ENCODE assay signal across 29 mouse cellular contexts in the genomic region with DNA sequence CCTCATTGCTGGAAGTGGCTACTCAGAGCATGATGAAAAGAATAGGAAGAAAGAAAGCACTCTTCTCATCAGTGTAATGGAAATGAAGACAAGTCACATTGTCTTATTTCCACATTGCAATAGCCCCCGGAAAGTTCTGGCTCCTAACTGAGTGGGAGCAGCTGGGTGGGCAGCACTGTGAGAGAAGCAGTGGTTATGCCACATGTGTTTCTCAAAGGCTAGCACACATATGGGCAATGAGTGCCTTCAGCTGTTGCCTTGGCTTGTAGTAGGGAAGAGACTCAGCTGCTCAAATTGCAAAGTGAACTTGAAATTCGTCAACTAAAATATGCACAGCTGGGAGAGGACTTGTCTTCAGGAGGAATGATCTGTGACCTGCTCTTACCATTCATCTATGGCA.
DNase-seq lines count a peak whose midpoint lies in the region; ATAC-seq and TF ChIP-seq lines count a peak whose summit lies in the region.
"Had no signal": no experiment of that assay in that cellular context is flagged by ENCODE, and none has a peak within 500 bp of the region (broad histone marks: within the 10 kb centered on the region; RNA-seq: fewer than 3 reads in every experiment).

No protein-coding gene starts in this region.

- no peak overlapping the region for H3K9ac ChIP-seq in limb, embryonic 14.5 days (ENCODE audit: low read depth, low read length, severe bottlenecking)
- H3K9ac ChIP-seq: embryonic facial prominence, embryonic 15.5 days; forebrain, postnatal 0 days; hindbrain, embryonic 13.5 days; intestine, embryonic 15.5 days had no signal

- DNase-seq in frontal cortex, postnatal 25 days (ENCODE audit: low spot score in 2 of 2) = no peak
- peak; percentile 6 for DNase-seq in limb, embryonic 14.5 days (ENCODE audit: low spot score)
- no peak for DNase-seq in limb, embryonic 10.5 days (ENCODE audit: low spot score)
- DNase-seq in brain, adult 2 months (ENCODE audit: low read depth, low spot score) = peak; percentile 57
- DNase-seq in lung, postnatal 36 days = peak; percentile 0
- no peak for DNase-seq in cerebellum, postnatal 25 days
- DNase-seq: adrenal gland, postnatal 10 days; adrenal gland, postnatal 36 days; B cell, adult 2 months; cerebellum, adult 11 months; cerebellum, adult 2 months; cerebellum, adult 9-11 months; cerebellum, postnatal 36 days; embryo, embryonic 11 days; forebrain, postnatal 0 days; gastrocnemius, adult 2 months; gastrocnemius, postnatal 14 days; heart, postnatal 36 days had no signal

- H3K4me1 ChIP-seq in limb, embryonic 14.5 days (ENCODE audit: control insufficient read depth, insufficient read depth, low read length) = no peaks in the 10 kb centered on the region
- H3K4me1 ChIP-seq in limb, embryonic 10.5 days = no peaks in the 10 kb centered on the region
- H3K4me1 ChIP-seq: embryonic facial prominence, embryonic 15.5 days; hindbrain, embryonic 13.5 days; intestine, embryonic 15.5 days had no signal

- peak; percentile 41; the same call in 1 of the 2 replicates for ATAC-seq in frontal cortex, adult (ENCODE audit: low TSS enrichment)
- ATAC-seq in limb, embryonic 14.5 days (ENCODE audit: low FRiP score, low read depth) = no peak
- ATAC-seq: forebrain, embryonic 14.5 days; forebrain, postnatal 0 days; hindbrain, embryonic 16.5 days; intestine, embryonic 15.5 days; Patski had no signal

- no peak for TF ChIP-seq POLR2A in limb, embryonic 14.5 days (IDR thresholded peaks at IDR 0.05; ENCODE audit: borderline replicate concordance, extremely low read depth, insufficient read depth, insufficient read length)

- H3K27me3 ChIP-seq in limb, embryonic 14.5 days (ENCODE audit: control insufficient read depth, insufficient read depth, low read length) = no peaks in the 10 kb centered on the region
- H3K27me3 ChIP-seq in limb, embryonic 10.5 days (ENCODE audit: low read depth, poor library complexity, severe bottlenecking) = no peaks in the 10 kb centered on the region
- H3K27me3 ChIP-seq: CH12.LX; embryonic facial prominence, embryonic 15.5 days; hindbrain, embryonic 13.5 days; intestine, embryonic 15.5 days; Patski had no signal

- H3K36me3 ChIP-seq in limb, embryonic 14.5 days (ENCODE audit: control insufficient read depth, insufficient read depth, low read length) = no peaks in the 10 kb centered on the region
- no peaks in the 10 kb centered on the region for H3K36me3 ChIP-seq in limb, embryonic 10.5 days
- H3K36me3 ChIP-seq: embryonic facial prominence, embryonic 15.5 days; G1E; hindbrain, embryonic 10.5 days; hindbrain, embryonic 13.5 days; intestine, embryonic 15.5 days had no signal

- H3K9me3 ChIP-seq in limb, embryonic 14.5 days (ENCODE audit: control insufficient read depth, low read length) = no peaks in the 10 kb centered on the region
- H3K9me3 ChIP-seq in limb, embryonic 10.5 days (replicated peaks) = no peaks in the 10 kb centered on the region
- H3K9me3 ChIP-seq: embryonic facial prominence, embryonic 15.5 days; hindbrain, embryonic 10.5 days; hindbrain, embryonic 13.5 days; intestine, embryonic 15.5 days had no signal

- 67% methylated on average over 2 of the region's 2 CpGs for WGBS in limb, embryonic 14.5 days
- 95% methylated on average over 2 of the region's 2 CpGs for WGBS in limb, embryonic 10.5 days

- no peak overlapping the region for H3K27ac ChIP-seq in limb, embryonic 14.5 days (replicated peaks; ENCODE audit: low read depth, low read length)
- no peak overlapping the region for H3K27ac ChIP-seq in limb, embryonic 10.5 days
- H3K27ac ChIP-seq: embryonic facial prominence, embryonic 15.5 days; gastrocnemius, adult 2 months; hindbrain, embryonic 10.5 days; hindbrain, embryonic 13.5 days; intestine, embryonic 15.5 days had no signal

- no peak overlapping the region for H3K4me3 ChIP-seq in limb, embryonic 14.5 days (replicated peaks; ENCODE audit: low read length)
- no peak overlapping the region for H3K4me3 ChIP-seq in limb, embryonic 10.5 days
- H3K4me3 ChIP-seq: embryonic facial prominence, embryonic 15.5 days; gastrocnemius, adult 2 months; hindbrain, embryonic 10.5 days; hindbrain, embryonic 13.5 days; intestine, embryonic 15.5 days had no signal

- no peak overlapping the region for H3K4me2 ChIP-seq in limb, embryonic 14.5 days (replicated peaks; ENCODE audit: low read depth, low read length, severe bottlenecking)
- H3K4me2 ChIP-seq: embryonic facial prominence, embryonic 15.5 days; heart, embryonic 11.5 days; hindbrain, embryonic 13.5 days; intestine, embryonic 15.5 days had no signal

Comparison
In these comparisons a context has a peak if more than half of its experiments do, and no peak if none do; other contexts are left out.
1. DNase-seq: peak in limb, embryonic 14.5 days (single experiment), brain, adult 2 months (single experiment) and lung, postnatal 36 days (single experiment); none in frontal cortex, postnatal 25 days (0 of 2), limb, embryonic 10.5 days (single experiment) and cerebellum, postnatal 25 days (0 of 2).